Mouse (Mus musculus): Measurements from ENCODE around the gene Pabpc1l.

DNA sequence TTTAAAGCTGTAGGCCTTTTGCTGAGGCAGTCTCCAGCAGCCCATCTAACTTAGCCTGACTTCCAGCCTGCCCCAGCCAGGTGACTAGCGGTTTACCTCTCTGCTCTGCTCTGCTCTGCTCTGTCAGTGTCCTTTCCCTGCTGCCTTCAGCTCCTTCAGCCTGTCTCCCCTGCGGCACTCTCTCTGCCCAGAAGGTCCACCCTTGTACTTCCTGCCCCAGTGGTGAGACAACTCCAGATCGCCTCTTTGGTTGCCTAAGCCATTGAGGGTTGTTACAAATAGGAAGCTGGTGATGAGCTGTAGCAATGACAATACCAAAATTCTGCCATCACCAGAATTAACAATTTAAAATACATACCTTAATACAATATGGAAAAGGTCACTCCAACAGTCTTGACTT lies 14.3 kb upstream of the Pabpc1l start:
- TF ChIP-seq CTCF (conservative IDR thresholded peaks at IDR 0.05; ENCODE audit: low read length): no peak
- no peak for TF ChIP-seq NANOG (IDR thresholded peaks at IDR 0.05; ENCODE audit: borderline replicate concordance, low read length)
- TF ChIP-seq POU5F1 (IDR thresholded peaks at IDR 0.05; ENCODE audit: borderline replicate concordance, low read length): no peak

Measured in E14TG2a.4 (cell line).